Mouse (Mus musculus) left cerebral cortex, postnatal 10 days (tissue): ENCODE measurements around the gene Nfia. TPM values are rescaled to one million over a fixed set of nuclear protein-coding genes. Genes with fewer than 3 reads are reported as not detected.

Source experiments
- DNase-seq, 2 experiments: peaks; one replicate each; pipeline ENCODE4 v3.0.0; 2021 to 2022; ENCODE audit warnings: low spot score in 2 of 2, mixed read lengths in 1 of 2; ENCODE audit errors: extremely low spot score in 1 of 2
- intact Hi-C: fragments of 180-260 bp; cut with DNase I; formaldehyde crosslinking; loops from one replicate; pipeline ENCODE4 v1.15.1; 2025
- total RNA-seq, 2 experiments: library from RNA; stranded (reverse); gene quantifications; 2 replicates each; pipeline ENCODE4 v1.2.3; 2021

The Nfia gene
- total RNA-seq, 2 experiments from 2014 or later = 76.4 to 79.5 TPM

DNA sequence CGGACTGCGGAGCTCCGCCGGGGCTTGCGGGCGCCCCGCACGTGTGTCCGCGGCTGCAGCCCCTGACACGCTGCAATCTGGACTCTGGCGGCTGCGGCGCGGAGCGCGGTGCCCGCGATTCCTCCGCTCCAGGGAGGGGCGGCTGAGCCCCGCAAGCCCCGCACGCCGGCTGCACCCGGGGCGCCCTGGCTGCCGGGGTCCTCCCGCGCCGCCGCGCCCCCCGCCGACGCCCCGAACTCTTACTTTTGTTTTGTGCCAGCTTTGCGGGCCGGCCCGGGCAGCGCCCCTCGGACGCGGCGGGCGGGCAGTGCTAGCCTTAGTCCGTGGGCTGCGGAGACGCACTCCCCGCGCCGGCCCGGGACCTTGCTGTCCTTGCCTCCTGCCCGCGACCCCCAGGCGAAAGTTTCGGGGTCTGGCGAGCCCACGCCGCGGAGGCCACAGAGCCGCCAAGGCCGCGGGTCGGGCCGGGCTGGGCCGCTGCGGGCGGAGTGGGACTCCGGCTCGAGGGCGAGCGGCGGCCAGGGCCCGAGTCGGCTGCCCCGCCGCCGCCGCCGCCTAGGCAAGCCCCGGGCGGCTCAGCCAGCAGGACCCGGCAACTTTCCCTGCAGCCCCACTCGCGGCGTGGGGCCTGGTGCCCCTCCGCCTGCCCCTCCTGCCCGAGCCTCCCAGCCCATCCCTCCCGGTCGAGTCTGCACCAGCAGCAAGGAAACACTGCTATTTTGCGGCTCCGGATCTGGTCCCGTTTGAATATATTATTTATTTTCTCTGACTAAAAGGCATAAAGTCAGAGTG, 5.9 kb downstream of the Nfia start:
- DNase-seq = peak in 1 of 2 experiments; percentile 49
- intact Hi-C loops = loop anchor here (5.0 to 10.0 kb wide), 2 partner anchors 134 to 226 kb away; no protein-coding TSS in a partner anchor

DNA sequence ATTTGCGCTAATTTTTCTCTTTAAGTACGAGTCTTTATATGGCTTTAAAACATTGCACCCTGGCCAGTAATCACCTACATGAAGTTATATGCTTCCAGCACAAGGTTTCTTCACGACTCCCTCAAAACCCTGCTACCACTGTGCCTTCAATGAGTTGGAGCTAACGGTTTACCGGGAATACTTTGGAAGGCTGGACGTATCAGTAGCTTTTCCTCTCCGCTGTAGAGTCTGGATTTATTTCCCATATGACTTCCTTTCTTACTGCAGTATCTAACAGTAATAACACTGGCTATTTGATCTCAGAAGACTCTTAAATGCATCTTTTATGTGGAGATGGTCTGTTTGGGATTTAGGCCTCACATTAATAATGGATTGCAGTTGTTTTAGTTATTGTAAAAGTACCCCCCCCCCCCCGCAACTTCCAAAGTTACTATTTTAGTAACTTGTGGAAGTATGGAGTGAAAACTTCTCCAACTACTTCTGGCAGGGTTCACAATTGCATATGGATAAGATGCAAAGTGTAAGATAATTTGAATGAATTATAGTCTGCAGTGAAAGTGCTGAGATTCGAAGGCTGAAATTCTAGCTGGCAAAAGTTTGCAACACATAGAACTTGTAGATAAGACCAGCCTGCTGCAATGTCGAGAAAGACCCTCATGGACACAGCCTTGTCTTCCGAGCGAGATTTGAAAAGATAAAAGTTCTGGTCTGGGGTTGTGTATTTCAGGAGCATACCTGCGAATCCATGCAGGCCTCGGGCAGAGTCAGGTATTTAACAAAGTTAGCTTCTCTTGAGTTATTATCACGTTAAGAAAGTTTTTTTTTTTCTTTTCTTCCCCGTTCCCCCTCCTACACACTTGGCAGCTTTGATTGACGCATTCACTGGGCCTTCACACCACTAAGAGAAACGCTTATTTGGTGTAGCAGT, 6.7 kb downstream of the Nfia start:
- intact Hi-C loops = loop anchor here (5.0 to 10.0 kb wide), 2 partner anchors 133 to 226 kb away; no protein-coding TSS in a partner anchor
- no peak for DNase-seq

DNA sequence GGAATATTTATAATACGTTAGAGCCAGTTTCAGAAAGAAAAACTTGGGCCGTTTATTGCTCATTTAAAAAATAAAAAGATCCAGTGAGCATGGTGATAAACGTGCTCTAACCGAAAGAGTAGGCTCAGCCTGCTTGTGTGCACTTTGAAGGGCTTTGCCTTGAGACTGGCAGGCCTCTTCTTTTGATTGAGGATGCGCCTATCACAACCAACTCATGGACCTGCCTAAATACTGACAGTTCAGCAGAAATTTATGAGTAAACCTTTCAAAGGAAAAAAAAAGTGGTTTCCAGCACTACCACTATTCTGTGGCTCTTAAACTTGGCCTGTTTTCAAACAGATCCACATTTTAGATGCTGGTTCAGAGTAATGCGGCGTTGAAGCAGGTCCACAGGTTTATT, 7.5 kb downstream of the Nfia start:
- intact Hi-C loops = no loop called here
- DNase-seq = no peak

DNA sequence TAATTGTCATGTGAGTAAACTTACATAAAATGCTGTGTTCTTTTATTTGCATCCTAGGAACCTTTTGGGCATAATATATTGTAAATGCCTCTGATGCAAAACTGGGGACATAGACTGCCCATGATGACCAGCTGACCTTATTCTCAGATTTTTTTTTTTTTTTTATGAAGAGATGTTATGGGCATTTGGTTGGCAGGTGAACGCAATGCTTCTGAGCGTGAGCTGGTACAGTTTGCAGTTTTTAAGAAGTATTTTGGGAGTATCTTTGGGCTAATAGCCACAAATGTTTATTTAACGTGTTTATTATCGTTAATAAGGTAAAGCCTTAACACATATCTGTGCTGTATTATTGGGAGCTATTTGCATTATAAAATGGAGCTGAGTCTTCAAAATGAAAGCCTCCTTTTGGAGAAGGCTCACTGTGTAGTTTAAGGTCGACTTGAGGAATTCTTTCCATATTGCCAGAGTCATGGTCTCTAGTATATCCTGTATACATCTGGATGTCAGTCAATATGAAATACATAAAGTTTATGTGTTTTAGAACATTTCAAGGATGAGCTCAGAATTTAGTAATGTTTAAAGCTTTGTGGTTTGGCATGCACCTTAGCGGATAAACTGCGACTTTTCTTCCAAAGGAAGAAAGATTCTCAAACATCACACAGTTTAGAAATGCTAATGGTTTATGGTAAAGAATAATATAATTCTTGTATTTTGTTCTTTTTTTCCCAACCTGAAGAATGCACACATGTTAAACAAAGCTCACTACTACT, 8.3 kb downstream of the Nfia start:
- no peak for DNase-seq
- intact Hi-C loops = no loop called here

DNA sequence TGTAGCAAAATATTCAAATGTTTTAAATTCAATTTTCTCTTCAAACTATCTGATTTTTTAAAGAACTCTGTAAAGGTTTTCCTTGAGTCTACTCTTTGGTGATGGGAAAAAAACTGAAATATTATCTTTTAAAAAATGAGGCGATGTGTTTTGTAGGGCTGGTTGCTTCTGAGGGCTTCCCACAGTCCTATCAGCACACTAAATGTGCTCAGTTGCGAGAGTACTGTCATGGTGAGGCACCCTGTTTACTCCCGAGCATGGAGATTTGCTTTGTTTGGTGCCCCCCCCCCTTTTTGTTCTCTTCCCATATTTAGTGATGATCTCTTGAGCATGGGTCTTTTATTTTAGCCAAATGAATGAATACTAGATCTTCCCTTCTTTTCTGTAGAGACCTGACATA, 9.5 kb downstream of the Nfia start:
- intact Hi-C loops = no loop called here
- DNase-seq = no peak

DNA sequence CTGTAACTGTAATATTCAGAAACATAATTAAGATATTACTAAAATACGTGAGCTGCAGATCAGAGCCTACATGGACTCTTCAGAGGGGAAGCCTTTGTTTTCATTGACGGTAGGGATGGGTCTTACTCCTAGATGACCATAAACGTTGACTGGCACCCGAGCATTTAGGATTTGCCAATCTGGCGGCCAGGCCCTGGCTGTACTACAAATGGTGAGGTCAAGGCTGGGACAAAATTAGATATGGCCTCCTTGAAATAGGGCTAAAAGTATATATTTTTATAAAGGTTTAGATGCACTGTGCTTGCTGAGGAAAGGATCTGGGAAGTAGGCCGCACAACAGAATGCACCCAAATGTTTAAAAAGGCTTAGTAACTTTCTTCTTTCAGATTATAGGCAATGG, 10.0 kb downstream of the Nfia start:
- DNase-seq = no peak
- intact Hi-C loops = no loop called here

DNA sequence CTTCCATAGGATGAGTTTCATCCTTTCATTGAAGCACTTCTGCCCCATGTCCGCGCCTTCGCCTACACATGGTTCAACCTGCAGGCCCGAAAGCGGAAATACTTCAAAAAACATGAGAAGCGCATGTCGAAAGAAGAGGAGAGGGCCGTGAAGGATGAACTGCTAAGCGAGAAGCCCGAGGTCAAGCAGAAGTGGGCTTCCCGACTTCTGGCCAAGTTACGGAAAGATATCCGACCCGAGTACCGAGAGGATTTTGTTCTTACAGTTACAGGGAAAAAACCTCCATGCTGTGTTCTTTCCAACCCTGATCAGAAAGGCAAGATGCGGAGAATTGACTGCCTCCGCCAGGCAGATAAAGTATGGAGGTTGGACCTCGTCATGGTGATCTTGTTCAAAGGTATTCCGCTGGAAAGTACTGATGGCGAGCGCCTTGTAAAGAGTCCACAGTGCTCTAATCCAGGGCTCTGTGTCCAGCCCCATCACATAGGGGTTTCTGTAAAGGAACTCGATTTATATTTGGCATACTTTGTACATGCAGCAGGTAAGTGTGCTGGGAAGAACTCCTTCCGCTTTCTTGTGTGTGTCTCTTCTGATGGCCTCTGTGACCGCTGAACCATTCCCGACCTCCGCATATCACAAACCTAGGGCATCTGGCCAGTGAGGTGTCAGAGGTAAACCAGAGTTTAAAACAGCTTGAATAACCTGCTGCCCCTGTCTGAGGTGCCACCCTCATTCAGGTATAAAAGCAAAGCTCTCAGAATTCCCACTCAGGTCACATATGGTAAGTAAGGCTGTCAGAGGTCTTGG, 10.7 kb downstream of the Nfia start:
- no peak for DNase-seq
- intact Hi-C loops = no loop called here

DNA sequence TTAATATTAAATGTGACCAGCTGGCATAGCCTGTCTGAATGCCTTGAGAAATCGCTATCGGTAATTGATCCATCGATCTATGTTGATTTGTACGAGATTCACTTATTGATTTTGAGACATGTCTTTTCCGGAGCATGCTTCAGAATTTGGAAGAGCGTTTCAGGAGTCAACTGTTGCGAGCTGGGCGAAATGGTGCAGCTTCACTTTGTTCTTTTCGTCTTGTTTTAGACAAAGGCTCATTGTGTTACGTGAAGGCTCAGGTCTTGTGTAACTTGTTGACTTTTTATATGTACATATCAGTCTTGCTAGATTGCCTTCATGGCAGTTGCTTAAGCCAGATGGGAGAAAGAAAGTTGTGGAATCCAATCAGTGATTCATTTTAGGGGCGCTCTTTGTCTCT, 11.7 kb downstream of the Nfia start:
- DNase-seq = no peak
- intact Hi-C loops = no loop called here

DNA sequence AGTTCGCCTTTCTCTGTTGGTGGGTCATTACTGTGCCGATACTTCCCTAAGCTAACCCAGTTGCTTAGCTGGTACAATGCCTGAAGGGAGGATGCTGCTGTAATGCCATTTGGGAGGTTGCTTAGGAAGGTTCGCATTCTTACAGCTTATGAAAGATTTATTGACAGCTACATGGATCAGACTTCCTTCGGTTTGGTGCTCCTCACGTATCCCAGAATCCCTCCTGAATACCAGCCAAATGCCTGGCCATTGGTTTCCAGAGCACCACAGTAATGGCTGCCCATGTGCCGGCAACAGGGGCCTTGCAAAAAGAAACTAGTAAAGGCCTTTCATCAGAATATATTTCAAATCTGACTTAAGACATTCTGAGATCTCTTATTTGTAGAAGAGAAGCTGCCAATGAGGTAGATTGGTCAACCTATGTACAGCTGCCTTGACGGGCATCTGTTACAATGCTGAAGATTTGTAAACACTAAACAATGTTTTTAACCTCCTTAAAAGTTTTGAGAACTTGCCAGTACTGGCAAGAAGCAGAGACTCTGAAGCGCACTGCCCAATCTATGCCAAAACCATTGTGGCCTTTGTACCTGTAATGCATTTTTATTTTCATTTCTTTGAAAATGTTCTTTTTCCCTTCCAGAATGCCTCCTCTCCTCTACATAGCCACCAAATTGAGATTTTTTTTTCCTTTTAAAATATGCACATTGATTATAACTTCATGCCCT, 13.2 kb downstream of the Nfia start:
- DNase-seq = no peak

DNA sequence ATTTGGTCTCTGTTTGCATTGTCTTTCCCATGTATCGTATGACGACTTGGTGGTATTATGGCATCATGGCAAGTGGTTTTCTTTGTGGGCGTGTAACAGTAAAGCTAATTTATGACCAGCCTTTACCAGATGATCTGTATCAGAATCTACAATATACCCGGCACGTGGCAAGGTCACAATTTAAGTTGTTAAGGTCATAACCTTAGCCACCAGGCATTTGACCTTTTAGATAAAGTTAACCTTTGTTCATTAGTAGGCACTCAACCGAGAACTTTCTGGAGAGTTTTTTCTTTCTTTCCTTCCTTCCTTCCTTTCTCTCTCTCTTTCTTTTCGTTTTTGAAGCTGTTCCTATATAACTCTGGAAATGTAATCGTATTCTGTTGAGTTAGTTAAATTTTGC, 14.0 kb downstream of the Nfia start:
- intact Hi-C loops = no loop called here

More for the DNA sequence above, 13.2 kb downstream of the Nfia start:
- intact Hi-C loops = no loop called here

DNA sequence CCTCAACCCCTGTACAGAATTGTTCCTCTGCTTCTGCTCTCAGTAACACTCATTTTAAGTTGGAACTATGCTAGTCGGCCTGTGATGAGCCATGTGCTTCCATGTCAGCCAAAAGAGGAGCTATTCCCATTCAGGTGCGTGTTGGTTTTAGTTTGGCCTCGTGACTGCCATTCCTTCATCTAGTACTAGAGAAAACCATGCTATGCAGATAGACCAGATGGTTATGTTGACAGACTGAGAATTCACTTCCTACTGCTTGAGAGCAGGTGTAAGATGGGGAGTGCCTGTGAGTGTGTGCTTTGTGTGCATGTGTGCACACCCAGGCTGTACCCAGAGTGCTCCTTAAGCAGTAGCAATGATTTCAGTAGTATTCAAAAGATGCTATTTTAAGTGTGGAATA, 15.0 kb downstream of the Nfia start:
- intact Hi-C loops = no loop called here
- no peak for DNase-seq

More for the DNA sequence above, 14.0 kb downstream of the Nfia start:
- no peak for DNase-seq

DNA sequence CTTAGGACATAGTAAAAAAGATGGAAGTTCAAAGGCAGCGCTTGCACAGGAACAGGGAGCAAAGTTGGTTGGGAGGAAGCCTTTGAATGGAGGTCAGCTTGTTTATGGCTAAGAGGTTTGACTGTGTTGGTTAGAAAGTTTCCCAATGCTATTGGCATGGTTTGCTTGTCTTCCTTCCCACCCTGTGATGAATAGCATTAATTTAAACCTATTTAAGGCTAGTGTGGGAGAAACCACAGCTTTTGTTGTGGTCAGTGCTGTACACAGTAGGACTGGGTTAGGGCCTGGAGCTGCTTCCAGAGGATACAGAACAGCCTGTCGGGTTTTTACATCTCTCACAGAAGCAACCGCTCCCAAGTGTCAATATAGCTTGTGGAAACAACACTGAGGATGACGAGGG, 16.0 kb downstream of the Nfia start:
- intact Hi-C loops = no loop called here
- DNase-seq = no peak

DNA sequence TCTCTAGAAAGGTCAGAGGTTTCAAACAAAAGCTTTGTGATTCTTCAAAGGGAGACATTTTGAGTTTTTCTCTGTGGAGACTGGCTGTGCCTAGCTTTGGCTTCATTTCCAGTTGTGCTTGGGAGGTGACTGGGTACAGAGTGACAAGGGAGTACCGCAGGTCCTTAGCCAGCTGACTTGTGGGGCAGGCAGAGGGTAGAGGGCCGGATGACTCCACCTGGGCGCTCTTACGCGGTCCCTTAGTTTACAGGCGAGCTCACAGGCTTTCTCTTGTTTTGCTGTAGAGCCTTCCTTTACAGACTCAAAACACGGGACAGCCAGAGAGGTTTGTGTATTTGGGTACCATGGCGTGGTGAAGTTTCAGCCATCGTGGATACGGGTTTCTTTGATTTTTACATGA, 21.4 kb downstream of the Nfia start:
- intact Hi-C loops = no loop called here
- no peak for DNase-seq

DNA sequence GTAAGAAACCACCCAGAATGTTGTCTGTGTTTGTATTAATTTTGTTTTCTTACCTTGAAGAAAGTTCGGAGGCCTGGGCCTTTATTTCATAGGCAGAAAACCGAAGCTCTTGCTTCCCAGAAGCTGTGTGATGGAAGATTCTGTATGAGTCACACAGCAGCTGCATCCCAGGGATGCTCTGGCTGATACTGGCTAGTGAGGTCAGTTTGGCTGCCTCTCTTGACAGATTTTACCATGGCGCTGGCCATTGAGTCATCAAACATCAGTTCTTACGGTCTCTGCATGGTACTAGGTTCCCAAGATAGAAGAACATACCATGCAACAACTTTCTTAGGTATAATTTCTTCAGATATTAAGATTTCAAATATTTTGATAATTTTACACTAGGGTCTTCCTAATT, 22.3 kb downstream of the Nfia start:
- no peak for DNase-seq
- intact Hi-C loops = no loop called here

DNA sequence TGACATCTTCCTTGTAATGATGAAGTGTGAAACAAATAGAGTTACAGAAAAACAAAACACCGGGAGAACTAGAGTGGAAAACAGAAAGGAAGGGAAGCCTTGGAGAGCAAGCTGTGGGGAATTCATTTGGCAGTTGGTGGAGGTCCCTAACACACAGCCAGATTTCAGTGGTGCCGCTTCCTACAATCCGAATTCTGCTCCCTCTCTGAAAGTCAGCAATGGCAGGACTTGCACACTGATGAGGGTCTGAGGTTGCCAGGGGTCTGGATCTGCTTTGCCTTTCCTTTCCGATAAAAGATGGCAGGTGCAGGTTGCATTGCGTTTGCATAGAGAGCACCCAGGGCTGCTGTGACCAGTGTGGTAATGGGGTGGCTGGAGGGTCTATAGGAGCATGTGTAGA, 23.4 kb downstream of the Nfia start:
- no peak for DNase-seq
- intact Hi-C loops = no loop called here

DNA sequence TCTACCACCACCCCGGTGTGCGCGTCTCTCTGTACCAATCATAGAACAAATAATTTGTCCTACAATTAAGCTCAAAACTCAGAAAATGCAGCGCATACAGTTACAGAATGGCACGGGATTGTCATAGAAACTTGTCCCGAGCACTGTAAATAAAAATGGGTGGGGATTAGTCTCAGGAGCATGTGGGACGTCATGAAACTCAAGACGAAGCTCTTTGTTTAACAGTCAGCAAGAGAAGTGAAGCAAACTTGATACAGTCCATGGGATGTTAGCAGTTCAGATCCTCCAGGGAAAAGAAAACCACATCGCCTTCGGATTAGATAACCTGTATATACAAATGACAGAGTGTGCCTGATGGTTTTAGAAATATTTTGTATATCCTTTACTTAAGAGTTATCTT, 24.0 kb downstream of the Nfia start:
- no peak for DNase-seq
- intact Hi-C loops = no loop called here

DNA sequence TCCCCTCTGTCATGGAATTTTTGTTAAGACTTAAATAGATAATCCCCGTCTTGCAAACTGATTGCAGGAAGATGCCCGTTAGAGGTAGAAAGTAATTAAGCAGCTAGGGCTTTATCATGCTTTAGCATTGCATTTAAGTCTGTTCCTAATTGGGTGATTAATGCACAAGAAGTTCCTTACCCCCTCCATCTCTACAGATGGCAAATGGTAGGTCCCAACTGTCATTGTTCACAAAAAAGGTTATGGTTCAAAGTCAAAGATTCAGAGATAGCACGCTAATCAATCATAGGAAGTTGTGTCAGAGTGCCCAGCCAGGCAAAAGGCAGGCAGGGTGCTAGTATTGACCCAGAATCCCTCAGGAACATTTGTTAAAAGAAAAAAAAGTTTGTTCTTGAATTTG, 31.3 kb downstream of the Nfia start:
- no peak for DNase-seq
- intact Hi-C loops = no loop called here

DNA sequence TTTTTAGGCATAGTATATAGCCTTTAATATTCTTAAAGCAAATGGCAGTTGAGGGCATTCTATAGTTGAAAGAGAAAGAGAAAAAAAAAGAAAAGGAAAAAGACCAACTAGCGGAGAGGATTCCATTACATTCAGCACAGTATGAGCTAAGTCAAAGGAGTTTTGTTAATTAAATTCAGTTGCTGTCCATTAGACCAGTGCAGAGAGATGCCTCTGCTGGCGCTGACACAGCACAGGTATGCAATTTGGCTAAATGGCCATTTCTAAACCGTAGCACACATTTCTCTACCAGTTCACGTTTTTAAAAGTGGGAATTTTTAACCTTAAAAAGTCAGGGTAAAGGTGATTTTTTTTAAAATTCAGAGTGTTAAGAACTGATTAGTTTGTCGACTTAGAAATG, 32.1 kb downstream of the Nfia start:
- DNase-seq = no peak
- intact Hi-C loops = no loop called here
